Mouse (Mus musculus): ENCODE results near the gene Tmem81. TPM values are rescaled to one million over a fixed set of nuclear protein-coding genes. Genes with fewer than 3 reads are reported as not detected.

Gene Tmem81
- total RNA-seq, 2 experiments from 2014 or later, result 1.5 TPM

Other genes with a start within 250 kb of the Tmem81 start
- gene Klhdc8a, start 207.6 kb upstream of the Tmem81 start, total RNA-seq (2021), result 10 to 100 TPM; 16.7 to 25.6 TPM
- 1 to 10 TPM; 4.2 to 4.4 TPM for gene Nuak2, start 190.1 kb upstream of the Tmem81 start, total RNA-seq (2021)
- gene Tmcc2, start 114.9 kb upstream of the Tmem81 start, total RNA-seq (2021), result 10 to 100 TPM; 25.0 to 26.0 TPM
- gene Dstyk, start 88.7 kb upstream of the Tmem81 start, total RNA-seq (2021), result 10 to 100 TPM; 15.2 to 15.3 TPM
- 10 to 100 TPM; 25.1 to 27.6 TPM for gene Rbbp5, start 28.9 kb upstream of the Tmem81 start, total RNA-seq (2021)
- gene Cntn2, start 37.0 kb downstream of the Tmem81 start, total RNA-seq (2021), result 1 to 10 TPM; 3.1 to 4.0 TPM
- under 1 TPM; 0.35 to 0.39 TPM for gene Nfasc, start 235.6 kb downstream of the Tmem81 start, total RNA-seq (2021)